Mouse (Mus musculus): ENCODE data around the gene Gm13090.

Gm13090 gene

GRCm38 (mm10) chr4:151096334-151097103 is 7.1 kb downstream of the Gm13090 start:
- peak; percentile 72 for DNase-seq (ENCODE audit: low read depth, low spot score)

GRCm38 (mm10) chr4:151097104-151097438 is 7.7 kb downstream of the Gm13090 start:
- DNase-seq (ENCODE audit: low read depth, low spot score) = no peak

GRCm38 (mm10) chr4:151103646-151104045 is 14.3 kb downstream of the Gm13090 start:
- no peak for DNase-seq (ENCODE audit: low read depth, low spot score)

GRCm38 (mm10) chr4:151104147-151104546 is 14.8 kb downstream of the Gm13090 start:
- DNase-seq (ENCODE audit: low read depth, low spot score) = no peak

- no peak for DNase-seq (ENCODE audit: low read depth, low spot score)
These were observed 16.5 kb downstream of the Gm13090 start for GRCm38 (mm10) chr4:151105886-151106285.

- DNase-seq (ENCODE audit: low read depth, low spot score) = no peak
These were observed 17.1 kb downstream of the Gm13090 start for GRCm38 (mm10) chr4:151106468-151106867.

GRCm38 (mm10) chr4:151107131-151108001 is 18.0 kb downstream of the Gm13090 start:
- DNase-seq (ENCODE audit: low read depth, low spot score) = no peak

- DNase-seq (ENCODE audit: low read depth, low spot score) = peak; percentile 81
These were observed 18.8 kb downstream of the Gm13090 start for GRCm38 (mm10) chr4:151108028-151108771.

- DNase-seq (ENCODE audit: low read depth, low spot score) = no peak
These were observed 19.5 kb downstream of the Gm13090 start for GRCm38 (mm10) chr4:151108834-151109241.

- DNase-seq (ENCODE audit: low read depth, low spot score) = no peak
These were observed 21.9 kb downstream of the Gm13090 start for GRCm38 (mm10) chr4:151111226-151111625.

- no peak for DNase-seq (ENCODE audit: low read depth, low spot score)
These were observed 25.2 kb downstream of the Gm13090 start for GRCm38 (mm10) chr4:151114574-151114973.

- no peak for DNase-seq (ENCODE audit: low read depth, low spot score)
These were observed 29.5 kb downstream of the Gm13090 start for GRCm38 (mm10) chr4:151118883-151119282.

- no peak for DNase-seq (ENCODE audit: low read depth, low spot score)
These were observed 38.5 kb downstream of the Gm13090 start for GRCm38 (mm10) chr4:151127636-151128548.

GRCm38 (mm10) chr4:151128641-151129541 is 39.5 kb downstream of the Gm13090 start:
- DNase-seq (ENCODE audit: low read depth, low spot score) = no peak

GRCm38 (mm10) chr4:151129725-151130557 is 40.6 kb downstream of the Gm13090 start:
- peak; percentile 89 for DNase-seq (ENCODE audit: low read depth, low spot score)

- DNase-seq (ENCODE audit: low read depth, low spot score) = peak; percentile 75
These were observed 41.6 kb downstream of the Gm13090 start for GRCm38 (mm10) chr4:151130756-151131490.

GRCm38 (mm10) chr4:151132493-151132892 is 43.1 kb downstream of the Gm13090 start:
- peak; percentile 90 for DNase-seq (ENCODE audit: low read depth, low spot score)

- DNase-seq (ENCODE audit: low read depth, low spot score) = no peak
These were observed 44.4 kb downstream of the Gm13090 start for GRCm38 (mm10) chr4:151133760-151134159.

Measured in skeletal muscle tissue, adult 2 months (tissue).